Mouse (Mus musculus) embryo, embryonic 11 days (tissue): ENCODE measurements around the gene Mtmr12.
"Not testable (repeated sequence)": the region's sequence is repeated elsewhere in the genome, so short reads cannot be mapped to it uniquely, and the experiment has no call there.

ENCODE experiments used
- DNase-seq: peaks from one replicate; pipeline ENCODE4 v3.0.0-alpha.2; 2015

Mtmr12 gene

DNA sequence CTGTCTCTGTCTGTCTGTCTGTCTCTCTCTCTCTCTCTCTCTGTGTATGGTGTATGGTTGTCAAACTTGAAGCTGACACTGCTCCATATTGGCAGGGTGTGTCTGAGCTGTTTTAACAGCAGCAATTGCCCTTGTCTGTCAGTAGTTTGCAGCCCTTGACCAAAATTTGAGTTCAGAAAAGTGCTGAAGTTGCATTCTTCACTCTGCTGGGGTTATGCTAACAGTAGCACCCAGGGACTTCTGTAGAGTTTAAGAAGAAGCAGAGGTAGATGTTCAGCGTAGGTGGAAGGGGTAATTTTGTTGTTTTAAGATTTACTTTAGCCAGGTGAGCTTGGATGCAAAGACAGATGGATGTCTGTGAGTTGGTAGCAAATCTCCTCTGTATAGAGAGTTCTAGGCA is 7.4 kb downstream of the Mtmr12 start:
- no peak for DNase-seq

DNA sequence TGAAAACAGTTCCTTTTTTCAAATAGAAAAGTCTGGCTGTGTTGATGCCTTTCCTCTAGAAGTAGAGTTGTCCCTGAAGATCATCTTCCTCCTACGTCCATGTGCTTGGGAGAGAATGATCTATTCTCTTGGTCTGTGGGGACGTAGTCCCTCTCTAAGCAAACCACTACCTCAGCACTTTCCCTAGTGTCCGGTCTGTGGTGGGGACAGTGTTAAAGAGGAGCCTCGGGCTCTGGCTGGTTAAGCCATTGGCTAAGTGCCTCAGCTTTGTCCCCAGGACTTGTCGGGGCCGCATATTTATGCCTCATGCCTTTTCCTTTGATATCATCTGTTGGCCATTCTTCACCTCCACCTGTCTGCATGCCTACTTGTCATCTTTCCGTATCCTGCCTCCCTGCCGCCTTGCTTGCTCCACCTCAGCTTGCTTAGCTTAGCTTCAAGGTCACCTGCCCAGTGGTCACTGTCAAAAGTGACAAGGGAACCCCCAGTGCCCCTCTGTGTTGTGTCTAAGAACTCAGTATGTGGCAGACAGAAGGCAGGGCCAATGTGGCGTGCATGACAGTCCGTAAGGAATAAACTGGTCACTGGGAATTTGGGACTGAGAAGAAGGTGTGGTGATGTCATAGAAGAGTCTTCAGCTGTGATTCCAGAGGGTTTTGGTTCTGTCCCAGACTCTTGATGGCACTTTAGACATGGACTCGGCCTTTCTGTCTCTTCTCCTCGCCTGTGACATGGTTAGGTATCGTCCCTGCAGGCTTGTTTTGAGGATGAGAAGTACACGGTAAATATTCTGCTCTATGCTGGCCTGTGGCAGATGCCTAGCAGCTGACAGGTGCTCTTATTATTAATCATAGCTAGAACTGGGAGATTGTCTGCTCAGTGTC is 9.9 kb downstream of the Mtmr12 start:
- no peak for DNase-seq

DNA sequence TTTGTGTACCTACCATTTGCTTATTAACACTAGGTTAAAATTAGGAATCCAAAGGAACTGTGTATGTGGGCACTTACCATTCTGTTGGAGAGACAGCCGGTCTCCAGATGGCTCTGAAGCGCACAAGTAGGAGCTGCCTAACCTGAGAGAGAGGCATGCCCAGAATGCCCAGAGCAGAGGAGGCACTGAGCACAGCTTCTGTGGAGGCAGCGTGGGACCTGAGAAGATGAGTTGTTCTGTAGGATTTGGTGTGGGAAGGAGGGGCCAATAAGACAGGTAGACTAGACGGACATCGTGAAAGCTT is 10.5 kb downstream of the Mtmr12 start:
- DNase-seq: no peak

DNA sequence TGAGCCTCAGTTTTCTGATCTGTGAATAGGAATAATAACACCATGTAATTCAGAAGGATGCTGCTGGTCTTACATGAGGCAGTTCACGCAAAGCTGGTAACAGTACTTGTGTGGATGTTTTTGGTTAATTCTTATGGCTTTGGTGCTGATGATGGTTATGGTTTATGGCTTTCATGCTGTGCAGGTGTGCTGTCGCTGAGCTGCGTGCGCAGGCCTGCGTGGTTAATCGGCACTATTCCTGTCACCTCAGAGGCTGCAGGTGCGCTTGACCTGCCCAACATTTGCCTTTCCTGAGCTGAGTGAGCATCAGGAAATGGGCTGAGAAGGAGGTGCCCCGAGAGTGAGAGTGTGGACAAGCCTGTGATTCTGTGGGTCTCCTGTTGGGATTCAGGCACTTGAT is 11.3 kb downstream of the Mtmr12 start:
- no peak for DNase-seq

DNA sequence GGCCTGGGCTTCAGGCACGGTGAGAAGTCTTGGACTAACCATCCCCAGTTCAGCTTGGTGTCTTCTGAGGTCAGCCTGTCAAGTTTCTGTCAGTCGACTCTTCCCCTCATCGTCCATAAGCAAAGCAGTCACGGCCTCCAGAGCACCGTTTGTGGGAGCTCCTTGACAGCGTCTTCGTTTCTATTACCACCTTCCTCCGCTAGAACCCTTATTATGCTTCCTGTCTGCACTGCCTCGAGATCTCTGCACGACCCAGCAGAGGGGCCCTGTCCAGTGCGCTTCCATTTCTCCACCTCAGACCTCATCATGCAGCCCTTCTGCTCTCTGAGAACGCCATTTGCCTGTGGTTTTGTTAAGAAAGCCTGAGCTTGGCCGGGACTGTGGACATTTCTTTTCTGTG is 12.0 kb downstream of the Mtmr12 start:
- DNase-seq: no peak

DNA sequence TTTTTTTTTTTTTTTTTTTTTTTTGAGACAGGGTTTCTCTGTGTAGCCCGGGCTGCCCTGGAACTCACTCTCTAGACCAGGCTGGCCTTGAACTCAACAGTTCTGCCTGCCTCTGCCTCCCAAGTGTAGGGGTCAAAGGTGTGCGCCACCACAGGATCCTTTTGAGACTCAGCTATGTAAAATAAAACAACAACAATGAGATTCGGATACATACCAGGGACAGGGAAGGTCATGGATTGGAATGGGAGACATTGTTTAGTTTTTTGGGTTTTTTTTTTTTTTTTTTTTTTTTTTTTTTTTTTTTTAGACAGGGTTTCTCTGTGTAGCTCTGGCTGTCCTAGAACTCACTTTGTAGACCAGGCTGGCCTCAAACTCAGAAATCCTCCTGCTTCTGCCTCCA is 12.5 kb downstream of the Mtmr12 start:
- DNase-seq: not testable (repeated sequence)

DNA sequence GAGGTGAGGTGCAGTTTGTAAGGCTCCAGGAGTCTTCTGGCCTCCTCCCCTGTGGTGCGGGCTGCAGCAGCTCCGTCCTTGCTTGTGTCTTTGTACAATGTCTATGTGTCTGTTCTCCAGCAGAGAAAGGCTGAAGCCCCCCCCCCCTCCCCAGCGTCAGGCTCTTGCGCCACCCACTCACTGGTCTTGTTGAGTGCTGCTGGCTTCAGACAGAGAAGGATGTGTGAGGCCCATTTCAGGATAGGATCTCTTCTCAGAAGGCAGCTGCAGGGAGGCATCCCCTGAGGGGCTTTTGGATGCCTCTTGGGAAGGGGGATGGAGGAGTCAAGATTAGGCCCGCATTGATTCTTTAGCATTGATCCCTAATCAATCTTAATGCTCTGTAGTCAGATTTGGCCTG is 13.0 kb downstream of the Mtmr12 start:
- no peak for DNase-seq

DNA sequence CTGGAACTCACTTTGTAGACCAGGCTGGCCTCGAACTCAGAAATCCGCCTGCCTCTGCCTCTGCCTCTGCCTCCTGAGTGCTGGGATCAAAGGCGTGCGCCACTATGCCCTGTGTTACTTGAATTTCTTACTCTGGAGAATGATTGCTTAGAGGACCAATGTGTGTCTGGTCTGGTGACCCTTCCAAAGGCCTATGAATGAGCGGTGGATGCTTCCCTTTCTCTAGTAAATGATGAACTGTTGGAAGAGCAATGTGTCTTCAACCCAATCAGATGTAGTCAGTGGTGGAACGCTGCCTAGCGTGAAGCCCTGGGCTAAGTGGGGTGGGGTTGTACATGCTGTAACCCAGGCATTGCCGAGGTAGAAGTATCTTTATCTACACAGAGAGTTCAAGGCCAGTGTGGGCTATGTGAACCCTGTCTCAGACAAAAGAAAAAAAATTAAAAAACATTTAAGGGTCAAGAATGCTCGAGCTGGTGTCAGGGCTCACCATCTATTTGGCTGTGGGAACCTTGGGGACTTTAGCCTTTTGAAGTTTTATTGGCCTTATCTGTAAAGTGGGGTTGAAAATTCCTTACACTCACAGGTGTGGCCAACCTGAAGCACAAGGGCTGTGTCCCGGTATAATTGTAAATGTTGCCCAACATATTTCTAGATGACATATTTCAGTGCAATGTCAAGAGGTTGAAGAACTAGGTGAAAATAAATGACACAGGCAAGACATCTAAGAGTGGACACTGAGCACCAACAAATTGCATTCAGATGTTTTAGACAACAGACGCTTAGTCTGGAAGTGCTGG is 14.0 kb downstream of the Mtmr12 start:
- DNase-seq: no peak

DNA sequence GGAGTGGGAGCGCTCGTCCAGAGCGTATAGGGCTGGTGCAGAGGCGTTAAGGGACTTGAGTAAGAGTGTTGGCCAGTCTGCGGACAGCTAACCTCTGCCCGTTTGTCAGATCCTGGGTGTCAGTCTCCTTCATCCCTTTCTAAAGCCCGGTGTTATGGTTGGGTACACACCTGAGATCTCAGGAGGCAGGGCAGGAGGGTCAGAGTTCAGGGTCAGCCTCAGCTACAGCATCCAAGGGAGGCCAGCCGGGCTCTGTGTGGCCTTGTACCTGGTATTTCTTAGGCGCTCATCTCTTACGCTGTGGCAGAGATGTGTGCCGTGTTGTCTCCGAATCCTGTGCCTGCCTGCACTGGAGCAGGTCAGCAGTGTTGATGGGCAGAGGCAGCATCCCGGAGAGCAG is 16.3 kb downstream of the Mtmr12 start:
- DNase-seq: no peak

DNA sequence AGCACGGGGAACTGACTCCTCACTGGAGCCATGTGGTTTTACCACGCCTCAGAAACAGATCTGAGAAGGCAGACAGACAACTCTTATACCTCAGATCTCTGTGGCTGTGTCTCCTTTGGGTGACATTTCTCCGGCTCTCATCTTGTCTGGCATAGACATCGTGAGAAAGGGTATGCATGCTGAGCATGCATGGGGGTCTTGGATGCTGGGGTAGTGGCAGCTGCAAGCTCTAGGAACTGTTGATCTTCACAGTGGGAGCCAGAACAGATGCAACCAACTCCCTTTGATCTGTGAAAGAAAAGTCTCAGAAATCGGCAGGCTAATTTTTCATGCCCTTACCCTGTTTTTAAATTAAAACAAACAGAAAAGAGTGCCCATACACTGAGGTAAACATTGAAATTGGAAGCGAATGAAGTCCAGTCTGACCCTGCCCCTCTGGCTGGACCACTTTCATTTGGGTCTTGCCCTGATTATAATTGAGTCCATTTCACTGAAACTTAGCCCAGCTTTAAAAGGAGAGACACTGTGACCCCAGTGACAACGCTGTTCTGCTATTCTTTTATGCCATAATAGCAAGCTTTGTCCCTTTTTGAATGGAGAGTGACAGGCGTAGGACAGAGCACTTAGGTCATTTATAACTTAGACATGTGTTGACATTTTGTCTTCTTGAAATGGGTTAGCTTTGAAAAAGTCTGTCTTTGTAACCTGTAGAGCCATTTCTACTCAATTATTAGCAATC is 17.9 kb downstream of the Mtmr12 start:
- DNase-seq: no peak

DNA sequence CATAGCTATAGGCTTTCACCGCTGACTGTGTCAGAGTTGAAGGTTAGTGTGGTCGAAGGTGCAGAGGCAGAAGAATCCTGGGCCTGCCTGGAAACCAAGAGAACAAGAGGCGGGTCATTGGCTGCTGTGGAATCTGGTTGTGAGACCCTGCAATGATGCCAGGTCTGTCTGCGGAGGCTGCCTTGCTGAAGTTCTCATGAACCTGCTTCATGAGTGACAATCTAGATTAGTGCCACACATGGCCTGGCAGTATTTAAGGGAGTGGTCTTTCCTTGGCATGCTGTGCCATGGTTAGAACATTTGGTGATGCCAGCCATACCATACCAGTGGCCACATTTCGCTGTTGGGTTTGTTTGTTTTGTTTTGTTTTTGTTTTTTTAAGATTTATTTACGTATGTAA is 18.6 kb downstream of the Mtmr12 start:
- no peak for DNase-seq

DNA sequence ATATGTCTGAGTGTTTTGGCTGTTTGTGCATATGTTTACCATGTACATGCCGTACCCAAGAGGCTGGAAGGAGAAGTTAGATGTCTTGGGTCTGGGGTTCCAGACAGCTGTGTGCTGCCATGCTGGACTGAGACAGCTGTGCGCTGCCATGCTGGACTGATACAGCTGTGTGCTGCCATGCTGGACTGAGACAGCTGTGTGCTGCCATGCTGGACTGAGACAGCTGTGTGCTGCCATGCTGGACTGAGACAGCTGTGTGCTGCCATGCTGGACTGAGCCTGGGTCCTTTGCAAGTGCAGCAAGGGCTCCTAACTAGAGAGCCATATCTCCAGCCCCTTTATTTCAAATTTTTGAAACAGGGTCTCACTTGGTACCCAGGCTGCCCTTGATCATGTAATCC is 19.4 kb downstream of the Mtmr12 start:
- DNase-seq: no peak

DNA sequence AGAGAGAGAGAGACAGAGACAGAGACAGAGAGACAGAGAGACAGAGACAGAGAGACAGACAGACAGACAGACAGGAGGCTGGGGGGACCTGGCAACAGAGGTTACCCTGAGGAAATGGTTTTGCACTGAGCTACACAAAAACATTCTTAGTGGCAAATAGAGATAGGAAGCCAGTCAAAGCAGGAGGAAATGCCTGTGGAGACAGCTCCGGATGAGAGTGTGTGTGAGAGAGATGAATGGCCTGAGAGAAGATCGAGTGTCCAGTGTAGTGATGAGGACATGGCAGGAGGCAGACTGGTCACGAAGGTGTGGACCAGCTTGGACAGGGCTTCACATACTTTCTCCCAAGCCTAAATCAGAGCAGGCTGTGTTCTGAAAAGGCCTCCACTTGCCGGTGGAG is 20.2 kb downstream of the Mtmr12 start:
- no peak for DNase-seq

DNA sequence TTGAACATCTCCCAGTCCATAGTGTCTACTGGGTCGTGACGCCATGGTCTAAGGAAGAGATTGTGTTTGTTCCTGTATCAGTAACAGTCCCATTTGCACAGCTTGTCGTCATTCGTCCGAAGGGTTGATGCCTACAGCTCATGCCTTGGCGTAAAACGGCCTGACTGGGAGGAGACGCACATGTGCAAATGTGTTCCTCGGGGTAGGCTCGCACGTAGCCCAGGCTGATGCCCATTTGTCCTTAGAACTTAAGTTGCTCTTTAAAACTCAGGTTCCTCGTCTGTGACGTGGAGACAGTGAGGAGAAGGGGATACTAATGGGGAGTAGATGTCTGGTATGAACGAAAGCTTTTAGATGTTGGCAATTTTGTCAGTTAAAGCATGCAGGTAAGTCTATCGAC is 22.1 kb downstream of the Mtmr12 start:
- no peak for DNase-seq

DNA sequence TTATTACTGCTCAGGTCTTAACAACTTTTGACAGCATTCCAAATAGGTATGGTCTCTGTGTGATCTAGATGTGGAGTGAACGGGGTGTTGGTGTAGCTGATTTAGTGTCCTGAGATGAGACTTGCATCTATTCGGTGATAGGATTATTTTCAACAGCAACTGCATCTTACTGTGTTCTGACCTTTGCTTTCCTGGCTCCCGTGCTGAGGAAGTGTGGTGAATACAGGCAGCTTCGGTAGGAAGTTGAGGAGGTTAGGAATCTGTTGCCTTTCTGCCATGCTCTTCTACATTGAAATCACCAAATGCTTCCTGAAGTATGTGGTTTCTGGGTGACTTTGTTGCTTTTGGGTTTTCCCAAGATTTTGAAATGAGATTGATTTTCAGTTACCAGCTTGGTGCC is 22.5 kb downstream of the Mtmr12 start:
- no peak for DNase-seq

DNA sequence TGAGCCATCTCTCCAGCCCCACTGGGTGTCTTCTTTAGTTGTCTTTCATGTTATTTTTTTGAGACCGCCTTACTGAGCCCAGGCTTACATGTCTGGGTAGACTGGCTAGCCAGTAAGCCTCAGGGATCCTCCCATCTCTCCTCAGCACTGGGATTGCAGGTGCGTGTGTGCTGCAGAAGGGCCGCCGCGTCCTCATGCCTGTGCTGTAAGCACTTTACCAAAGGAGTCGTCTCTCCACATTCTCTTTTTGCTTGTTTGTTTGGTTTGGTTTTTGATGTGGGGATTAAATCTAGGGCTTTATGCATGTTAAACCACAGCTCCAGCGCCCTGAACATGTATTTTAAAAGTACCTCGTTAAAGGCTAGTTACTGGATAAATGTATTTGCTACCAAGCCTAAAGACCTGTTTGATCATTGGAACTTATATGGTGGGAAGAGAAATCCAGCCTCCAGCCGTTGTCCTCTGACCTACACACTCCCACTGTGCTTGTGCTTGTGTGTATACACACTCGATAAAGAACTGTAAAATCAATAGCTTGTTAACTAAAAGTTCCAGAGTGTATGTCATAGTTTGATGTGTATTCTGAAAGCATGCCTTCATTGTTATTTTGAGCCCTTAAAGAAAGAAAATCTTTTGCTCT is 24.9 kb downstream of the Mtmr12 start:
- DNase-seq: no peak

DNA sequence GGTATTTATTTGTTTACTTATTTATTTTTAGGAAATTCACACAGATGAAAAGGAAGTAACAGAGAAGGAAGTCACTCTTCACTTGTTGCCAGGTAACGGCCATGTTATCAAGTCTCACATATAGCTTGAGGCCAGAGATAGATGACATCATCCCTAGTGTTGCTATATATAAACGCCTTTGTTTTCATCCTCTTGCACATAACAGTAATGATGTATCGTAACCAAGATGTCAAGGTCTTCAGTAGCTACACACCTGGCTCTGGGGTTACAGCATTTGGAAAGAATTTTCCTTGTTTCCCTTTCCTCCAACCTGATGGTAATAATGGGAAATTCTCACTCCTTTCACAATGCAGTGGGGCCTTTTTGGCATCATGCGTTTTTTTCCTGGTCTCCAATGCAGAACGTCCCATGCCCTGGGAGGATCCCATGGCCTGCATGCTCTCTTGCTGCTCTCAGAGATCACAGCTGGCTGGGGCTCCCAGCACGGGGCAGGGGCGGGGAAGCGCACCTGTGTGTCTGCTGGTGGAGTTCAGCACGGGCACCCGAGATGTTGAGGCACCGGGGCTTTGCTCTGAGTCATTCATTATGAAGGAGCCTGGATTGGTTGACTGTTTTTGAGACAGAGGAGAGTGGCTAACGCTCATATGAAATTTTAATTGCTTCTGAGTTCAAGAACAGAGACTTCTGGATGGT is 25.6 kb downstream of the Mtmr12 start:
- DNase-seq: no peak

DNA sequence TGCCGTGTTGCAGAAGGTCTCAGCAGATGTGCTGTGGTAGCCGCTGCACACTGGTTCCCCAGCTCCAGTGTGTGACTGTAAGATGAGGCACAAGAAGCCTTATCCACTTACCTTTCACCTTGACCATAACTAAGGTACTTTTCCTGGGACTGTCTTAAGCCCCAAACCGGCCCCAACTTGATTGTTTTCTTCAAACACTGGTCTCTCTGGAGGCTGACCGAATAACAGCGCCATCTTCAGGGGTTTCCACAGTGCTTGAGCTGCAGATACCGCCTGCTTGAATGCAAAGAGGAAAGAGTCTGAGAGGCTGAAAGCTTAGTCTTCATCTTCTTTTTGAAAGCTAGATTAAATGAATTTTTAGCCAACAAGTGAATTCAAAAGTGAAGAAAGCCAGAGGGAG is 26.6 kb downstream of the Mtmr12 start:
- no peak for DNase-seq

DNA sequence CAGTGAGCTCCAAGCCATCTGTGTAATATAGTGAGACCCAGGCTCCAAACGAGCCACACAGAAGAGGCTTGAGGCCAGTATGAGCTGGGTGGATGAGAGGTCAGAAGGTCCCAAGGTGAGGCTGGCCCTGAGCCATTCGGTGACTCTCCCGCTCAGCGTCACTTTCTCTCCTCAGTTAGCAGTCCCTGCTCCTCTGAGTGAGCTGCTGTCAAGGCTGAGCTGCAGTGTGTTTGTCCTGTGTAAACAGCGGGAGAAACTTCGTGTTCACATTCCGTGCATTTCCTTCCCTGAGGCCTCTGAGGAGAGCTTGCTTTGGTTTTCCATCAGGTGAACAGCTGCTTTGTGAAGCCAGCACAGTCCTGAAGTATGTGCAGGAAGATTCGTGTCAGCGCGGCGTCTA is 27.6 kb downstream of the Mtmr12 start:
- no peak for DNase-seq

DNA sequence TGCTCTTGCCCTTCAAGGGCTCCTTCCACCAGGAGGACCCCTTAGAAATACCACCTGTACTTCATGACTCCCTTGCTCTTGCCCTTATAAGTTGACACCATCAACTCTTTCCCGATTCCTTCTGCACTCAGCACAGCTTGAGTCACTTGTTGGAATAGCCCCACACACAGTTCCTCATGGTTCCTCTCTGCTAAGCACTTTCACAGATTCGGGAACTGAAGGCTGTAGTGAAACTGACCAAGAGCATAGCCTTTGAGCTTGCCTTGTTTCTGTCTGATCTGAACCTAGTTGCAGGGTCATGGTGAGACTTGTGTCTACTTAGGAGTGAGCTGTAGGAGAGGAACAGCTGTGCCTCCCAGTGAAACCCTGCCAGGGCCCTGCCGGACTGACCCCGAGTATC is 28.2 kb downstream of the Mtmr12 start:
- no peak for DNase-seq

DNA sequence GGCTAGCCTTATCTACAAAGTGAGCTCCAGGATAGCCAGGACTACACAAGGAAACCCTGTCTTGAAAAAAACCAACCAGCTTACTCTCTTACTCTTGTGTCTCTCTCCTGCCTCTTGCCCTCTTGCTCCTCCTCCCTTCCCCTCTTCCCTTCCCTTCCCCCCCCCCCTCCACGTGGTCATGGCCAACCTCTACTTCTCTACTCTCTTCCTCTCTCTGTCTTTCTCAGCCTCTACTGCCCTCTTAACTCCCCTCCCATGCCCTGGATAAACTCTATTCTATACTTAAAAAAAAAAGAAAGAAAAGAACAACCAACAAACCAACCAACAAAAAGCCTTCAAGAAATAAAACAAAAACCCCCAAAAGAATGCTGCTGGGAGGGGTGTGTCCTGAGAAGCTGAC is 30.7 kb downstream of the Mtmr12 start:
- DNase-seq: no peak

DNA sequence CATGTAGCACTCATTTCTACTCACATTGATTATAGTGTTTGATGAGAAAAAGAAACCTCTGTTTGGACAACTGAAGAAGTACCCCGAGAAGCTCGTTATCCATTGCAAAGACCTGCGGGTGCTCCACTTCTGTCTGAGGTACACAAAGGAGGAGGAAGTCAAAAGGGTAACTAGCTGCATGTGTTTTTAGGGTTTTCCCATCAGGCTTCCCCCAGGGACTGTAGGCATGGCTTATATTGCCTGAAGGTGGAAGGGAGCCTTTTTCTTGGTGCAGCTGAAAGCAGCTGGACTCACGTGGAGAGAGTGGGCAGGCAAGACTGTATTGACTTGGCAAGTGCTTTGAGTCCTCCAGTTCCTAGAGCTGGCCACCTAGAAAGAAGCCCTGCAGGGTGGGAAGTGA is 31.2 kb downstream of the Mtmr12 start:
- no peak for DNase-seq

DNA sequence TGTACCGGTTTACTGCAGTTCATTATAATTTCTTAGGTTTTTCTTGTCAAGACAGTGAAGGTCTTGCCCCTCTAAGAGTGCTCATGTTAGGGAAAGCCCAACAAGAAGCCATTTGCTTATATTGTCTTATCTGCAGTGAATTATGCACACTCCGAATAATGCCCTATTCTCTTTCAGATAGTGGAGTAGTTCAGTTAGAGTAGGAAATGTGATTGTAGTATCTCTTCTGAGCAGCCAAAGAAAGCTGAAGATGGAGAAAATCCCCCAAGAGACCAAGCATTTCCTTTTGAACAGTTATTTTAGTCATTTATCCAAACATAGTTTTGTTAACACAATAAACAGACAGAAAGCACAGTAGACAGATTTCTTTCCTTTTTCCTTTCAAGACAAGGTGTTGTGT is 32.1 kb downstream of the Mtmr12 start:
- no peak for DNase-seq
